Mouse (Mus musculus): ENCODE data around the gene Tdgf1.

The Tdgf1 gene

DNA sequence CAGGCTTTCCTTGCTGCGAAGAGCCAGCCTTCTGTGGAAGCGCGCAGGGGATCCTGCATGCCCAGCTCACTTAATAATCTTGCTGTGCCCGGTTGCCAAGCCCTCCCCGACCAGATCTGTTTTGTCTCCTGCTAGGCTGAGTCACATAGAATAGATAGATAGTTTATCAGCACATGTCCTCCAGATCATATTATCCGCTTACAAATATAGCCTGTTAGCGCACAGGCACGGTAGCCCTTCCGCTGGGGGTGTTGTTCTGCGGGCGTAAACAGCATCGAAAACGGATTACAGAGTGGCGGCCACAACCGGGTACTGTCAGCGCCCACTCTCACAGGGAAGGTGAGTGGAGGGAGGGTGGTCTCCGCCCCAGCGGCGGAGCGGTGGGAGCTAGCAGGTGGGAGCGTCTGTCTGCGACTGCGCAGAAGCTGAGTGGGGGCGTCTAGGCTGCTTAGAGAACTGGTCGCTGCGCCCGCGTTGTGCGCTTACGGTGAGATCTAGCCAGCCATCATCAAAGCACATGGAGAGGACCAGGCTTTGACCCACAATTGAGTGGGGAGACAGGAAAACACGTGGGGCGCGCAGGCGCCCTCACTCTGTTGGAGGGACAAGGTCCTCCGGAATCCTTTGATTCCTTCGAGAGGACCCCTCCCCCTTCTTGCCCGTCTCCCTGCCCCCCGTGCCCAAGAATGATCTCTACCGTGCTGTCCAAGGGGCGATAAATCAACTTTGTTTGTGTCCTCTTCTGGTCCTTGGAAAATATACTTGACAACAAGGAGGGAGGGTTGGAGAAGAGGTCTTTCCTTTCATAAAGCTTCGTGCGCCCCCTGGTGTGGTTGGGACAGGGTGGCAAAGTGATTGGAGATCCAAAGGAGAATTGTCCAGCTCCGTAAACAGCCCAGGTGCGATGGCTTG is 7.8 kb upstream of the Tdgf1 start:
- intact Hi-C loops (cut with DNase I): no loop called here

DNA sequence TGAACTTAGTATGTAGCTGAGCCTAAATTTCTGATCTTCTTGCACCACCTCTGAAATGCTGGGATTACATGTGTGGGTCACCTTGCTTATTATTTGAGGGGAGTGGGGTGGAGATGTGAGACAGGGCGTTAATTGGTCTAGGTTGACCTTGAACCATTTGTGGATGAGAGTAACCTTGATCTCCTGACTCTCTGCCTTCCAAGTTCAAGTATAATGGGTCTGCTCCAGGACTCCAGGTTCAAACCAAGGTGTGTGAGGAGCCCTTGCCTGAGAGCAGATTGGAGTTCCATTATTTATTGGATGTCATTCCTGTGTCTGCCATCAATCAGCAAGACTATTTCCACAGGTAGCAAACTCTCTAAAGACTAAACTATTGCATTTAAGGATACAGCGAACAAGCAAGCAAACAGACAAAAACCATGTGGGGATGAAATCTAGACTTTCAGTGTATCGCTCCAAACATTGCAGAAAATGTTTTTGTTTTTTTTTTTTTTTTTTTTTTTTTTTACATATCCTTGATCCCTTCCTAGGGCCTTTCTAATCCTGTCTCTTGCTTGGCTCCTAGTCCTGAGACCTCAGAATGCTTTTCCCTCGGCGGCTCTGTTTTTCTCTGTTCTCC is 7.1 kb upstream of the Tdgf1 start:
- intact Hi-C loops (cut with DNase I): no loop called here

GRCm38 (mm10) chr9:110952398-110952797 is 6.4 kb upstream of the Tdgf1 start:
- intact Hi-C loops (cut with DNase I): no loop called here

- intact Hi-C loops (cut with DNase I): no loop called here
These were observed 5.9 kb upstream of the Tdgf1 start for GRCm38 (mm10) chr9:110951866-110952265.

DNA sequence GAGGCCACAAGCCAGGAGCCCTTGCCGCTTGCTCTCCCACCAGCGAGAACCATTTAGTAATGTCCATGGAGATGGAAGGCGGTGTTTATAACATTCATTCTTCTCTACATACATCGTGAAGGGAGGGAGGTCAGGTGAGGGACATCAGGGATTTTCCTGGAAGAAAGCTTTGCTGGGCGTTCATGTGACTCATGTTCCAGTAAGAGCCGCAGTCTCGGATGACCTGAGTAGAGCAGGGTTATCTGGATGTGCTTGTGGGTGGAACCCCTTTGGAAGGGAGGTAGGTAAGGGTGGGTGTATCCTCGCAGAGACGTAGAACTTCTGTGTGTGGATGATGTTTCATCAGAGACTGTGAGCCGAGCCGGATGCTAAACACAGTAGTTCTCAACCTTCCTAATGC is 5.4 kb upstream of the Tdgf1 start, which contains the start of gene Lrrc2:
Lrrc2 (plus strand) TSS at position 149 of the 400 bp plus-strand sequence.
- intact Hi-C loops (cut with DNase I): no loop called here

DNA sequence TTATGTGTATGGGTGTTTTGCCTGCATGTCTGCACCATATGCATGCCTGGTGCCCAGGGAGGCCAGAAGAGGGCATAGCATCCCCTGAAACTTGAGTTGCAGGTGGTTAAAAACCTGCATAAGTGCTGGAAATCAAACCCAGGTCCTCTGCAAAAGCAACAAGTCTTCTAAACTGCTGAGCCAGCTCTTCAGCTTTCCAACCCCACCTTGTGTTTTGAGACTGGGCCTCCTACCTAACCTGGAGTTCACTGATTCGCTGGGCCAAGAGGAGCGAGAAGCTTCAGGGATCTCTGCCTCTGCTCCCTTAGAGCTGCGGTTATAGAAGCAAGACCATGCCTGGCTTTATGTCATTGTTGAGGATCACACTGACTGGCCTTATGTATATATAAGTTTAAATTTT is 4.2 kb upstream of the Tdgf1 start:
- intact Hi-C loops (cut with DNase I): no loop called here

DNA sequence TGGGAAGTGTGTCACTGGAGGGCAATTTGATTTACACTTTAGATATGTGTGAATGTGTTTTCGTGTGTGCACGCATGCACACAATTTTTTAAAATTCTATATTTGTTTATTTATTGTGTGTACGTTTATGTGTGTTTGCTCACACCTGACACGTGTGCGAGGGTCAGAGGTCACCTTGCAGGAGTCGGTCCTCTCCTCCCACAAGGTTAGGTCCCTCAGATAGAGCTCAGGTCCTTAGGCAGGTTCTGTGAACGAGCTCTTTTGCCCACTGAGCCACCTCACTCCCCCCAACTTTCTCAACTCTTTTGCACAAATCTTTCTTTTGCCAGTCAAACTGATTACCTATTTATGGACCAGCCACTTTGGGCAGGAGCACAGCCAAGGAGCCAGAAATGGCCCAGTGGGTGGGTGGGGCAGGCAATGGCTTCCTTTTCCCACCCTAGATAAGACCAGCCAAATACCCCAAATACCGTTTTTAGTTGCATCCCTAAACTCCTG is 2.9 kb upstream of the Tdgf1 start:
- intact Hi-C loops (cut with DNase I): no loop called here

DNA sequence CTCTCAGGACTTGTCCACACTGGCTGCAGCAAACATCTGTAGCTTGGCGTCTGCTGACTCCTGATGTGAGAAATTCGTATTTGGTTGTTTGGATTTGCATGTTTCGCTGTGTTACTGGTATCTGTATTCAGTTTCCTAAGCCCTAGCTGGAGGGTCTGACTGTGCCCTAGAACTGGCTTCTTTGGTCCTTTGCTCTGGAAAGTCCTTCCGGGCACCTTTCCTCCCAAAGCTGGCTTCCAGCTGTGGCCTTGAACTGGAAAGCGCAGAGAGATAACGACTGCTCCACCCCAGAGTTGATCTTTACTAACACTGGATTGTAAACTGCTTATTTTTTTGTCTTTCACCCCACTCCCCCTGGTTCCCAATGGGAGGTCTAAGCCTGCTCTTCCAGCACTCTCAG is 1.9 kb upstream of the Tdgf1 start:
- intact Hi-C loops (cut with DNase I): no loop called here

DNA sequence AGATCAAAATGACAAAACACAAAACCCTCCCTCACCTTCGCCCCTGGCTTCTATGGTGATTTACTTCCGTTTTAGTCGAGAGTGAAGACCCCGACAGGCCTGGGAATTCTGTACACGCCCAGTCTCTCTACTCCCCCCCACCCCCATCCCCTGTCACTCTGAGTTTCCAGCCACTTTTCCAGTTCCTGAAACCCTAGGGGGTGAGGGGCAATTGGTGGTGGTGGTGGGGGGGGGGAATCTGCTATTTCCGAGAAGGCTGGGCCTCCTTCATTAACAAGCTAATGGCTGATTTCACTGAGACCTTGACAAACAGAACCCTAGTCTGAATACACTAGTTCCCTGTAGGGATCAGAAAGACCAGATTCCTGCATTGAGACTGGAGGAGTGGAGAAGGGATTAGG is 1.3 kb upstream of the Tdgf1 start:
- intact Hi-C loops (cut with DNase I): no loop called here

DNA sequence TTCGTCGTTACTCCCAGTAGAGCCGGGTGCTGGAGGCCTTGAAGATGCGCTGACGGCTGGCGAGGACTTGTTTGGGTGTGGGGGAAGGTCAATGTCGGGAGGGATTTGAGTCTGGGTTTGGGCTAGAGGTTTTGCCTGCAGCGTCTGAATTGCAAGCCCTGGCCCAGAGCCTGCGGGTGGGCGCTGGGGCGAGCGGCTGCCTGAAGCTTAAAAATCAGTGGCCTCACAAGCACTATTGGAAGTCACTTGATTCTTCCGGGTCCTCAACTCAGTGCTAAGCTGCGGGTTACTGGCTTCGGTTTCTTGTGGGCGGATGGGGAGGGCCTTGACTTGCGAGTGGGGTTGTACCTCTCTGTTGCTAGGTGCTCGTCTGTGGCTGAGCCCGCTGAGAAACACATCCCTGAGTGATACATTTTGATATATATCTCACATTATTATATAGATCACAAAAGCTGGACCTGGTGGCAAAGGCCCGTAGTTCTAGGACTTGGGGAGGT is 638 bp upstream of the Tdgf1 start:
- intact Hi-C loops (cut with DNase I): no loop called here

DNA sequence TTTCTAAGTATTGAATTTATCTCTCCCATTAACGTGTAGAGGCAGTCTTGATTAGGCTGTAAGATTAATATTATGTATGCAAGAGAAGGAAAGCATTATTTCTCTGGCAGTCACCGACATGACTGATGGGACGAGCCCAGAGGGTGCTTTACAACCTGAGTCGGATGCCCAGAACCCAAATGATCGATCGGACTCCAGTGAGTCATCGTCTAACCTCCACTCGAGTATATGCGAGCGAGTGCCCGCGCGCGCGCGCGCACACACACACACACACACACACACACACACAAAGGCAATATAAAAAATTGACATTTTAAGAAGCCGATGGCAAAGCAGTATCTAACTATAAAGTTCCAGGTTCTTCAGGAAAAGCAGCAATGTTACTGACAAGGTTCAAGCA is 615 bp downstream of the Tdgf1 start:
- intact Hi-C loops (cut with DNase I): no loop called here

- intact Hi-C loops (cut with DNase I): no loop called here
These were observed 1.7 kb downstream of the Tdgf1 start for GRCm38 (mm10) chr9:110944265-110944664.

DNA sequence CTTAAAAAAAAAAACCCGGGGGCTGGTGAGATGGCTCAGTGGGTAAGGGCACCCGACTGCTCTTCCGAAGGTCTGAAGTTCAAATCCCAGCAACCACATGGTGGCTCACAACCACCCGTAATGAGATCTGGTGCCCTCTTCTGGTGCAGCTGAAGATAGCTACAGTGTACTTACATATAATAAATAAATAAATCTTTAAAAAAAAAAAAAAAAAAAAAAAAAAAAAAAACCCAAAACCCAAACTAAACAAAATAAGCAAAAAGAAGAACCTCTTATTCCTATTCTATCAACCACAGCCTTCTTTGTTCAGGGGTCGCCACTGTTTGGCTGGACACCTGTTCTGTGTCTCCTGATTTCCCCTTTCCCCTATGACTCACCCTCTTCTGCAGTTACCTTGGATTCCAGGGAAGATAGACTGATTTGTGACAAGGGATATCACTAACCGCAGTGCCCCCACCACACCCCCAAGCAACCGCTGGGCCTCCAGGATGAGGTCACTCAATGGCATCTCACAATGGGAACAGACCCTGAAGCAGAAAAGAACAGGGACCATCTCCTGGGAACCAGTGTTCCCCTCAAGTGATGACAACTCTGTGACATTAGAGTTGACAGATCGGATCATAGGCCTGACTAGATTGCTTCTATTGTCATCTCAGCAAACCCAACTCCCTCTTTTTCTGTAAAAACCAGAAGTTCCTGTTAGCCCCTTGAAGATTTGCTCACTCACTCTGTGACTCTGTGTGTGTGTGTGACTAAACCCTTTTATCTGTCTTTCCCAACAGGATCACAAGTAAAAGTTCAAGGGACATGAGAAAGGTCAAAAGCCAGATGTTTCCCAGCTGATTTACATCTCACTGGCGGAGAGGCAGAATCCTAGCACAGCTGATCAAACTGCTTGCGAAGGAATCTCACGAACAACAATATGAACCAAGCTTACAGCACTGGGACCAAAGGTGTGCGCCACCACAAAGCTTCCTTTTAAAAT is 8.2 kb downstream of the Tdgf1 start:
- intact Hi-C loops (cut with DNase I): no loop called here

- intact Hi-C loops (cut with DNase I): no loop called here
These were observed 10.0 kb downstream of the Tdgf1 start for GRCm38 (mm10) chr9:110935941-110936340.

DNA sequence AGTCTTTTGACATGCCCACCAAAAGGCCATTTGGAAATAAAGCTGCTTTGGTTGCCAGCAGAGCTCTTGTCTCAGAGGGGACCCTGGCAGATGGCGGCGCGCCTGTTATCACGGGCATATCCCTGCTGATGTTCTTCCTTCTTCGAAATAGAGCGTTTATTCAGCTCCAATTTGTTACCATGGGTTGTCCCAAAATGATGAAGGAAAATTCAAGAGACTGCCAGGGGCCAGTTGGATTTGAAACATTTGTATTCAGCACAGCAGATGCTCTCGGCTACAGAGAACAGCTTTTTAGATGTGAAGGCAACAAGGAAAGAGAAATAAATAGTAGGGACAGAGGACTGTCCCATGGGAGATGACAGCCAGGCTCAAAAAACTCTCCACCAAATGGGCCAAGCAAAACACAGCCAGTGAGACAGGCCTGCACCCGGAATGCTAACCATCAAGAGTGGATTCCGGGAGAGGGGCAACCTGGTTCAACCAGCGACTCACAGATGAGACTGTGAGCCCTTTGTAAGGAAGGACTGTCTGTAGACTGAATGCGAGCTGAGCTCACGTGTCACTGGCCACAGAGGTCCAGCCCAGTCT is 12.0 kb downstream of the Tdgf1 start:
- intact Hi-C loops (cut with DNase I): no loop called here

DNA sequence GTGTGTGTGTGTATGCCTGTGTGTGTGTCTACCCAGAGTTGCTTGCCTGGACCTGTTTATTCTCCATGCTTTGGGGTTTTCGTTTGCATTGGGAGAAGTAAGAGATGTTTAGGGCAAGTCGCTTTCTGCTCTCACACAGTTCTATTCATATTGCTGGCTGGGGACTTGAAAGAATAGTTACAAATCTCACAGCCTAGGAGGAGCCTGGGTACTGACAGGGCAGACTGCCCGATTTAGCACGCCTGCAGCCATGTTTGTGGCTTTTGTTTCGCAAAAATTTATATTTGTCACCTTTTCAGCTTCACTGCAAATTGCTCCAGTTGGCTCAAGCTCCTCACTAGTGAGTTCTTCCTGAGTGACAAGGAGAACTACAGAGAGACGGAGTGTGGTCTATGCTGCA is 14.4 kb downstream of the Tdgf1 start:
- intact Hi-C loops (cut with DNase I): no loop called here

GRCm38 (mm10) chr9:110922759-110923158 is 23.2 kb downstream of the Tdgf1 start:
- intact Hi-C loops (cut with DNase I): loop anchor here (5.0 kb wide), 1 partner anchor 150 kb away; no protein-coding TSS in a partner anchor

GRCm38 (mm10) chr9:110920665-110921419 is 25.1 kb downstream of the Tdgf1 start:
- intact Hi-C loops (cut with DNase I): loop anchor here (5.0 kb wide), 1 partner anchor 151 kb away; no protein-coding TSS in a partner anchor

DNA sequence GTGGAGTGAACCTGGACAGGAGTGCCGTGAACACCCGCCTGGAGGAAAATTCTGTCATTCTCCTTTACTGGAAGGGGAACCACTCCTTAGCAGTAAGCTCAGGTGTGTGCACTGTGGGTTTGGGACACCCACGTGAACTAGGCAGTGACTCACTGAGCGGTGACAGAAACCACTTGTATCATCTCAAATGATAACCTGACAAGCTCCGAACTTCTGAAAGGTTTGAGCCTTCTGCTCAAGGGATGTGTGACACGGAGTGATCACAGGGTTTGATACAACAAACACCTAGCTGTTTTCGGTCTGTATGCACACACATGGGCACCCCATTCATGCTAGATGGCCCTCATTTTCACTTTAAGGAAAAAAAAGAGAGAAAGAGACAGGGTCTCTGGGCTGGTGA is 29.2 kb downstream of the Tdgf1 start, which contains the start of gene Fam240a:
Fam240a (minus strand) TSS at position 76 of the 400 bp plus-strand sequence.
- intact Hi-C loops (cut with DNase I): no loop called here

DNA sequence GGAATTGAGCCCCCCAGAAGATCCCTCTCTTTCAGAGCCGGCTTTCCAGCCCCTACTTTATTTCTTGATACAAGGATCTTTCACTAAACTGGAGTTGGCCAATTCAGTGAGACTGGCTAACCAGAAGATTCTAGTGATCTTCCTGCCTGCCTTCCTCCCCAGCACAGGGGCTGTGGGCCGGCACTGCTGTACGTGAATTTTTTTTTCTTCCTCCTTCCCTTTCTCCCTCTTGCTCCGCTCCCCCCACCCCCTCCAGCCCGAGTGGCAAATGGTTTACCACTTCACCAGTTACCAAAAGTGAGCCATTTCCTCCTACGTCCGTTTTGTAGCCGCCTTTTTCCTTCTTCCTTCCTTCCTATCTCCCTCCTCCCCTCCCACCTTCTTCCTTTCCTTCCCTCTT is 30.5 kb downstream of the Tdgf1 start:
- intact Hi-C loops (cut with DNase I): no loop called here
